Mouse (Mus musculus): ENCODE data around the gene Gsk3b. TPM values are rescaled to one million over a fixed set of nuclear protein-coding genes. Genes with fewer than 3 reads are reported as not detected.

Gene Gsk3b
- total and polyA plus RNA-seq, 2 experiments from 2014 or later = 116 to 150 TPM

DNA sequence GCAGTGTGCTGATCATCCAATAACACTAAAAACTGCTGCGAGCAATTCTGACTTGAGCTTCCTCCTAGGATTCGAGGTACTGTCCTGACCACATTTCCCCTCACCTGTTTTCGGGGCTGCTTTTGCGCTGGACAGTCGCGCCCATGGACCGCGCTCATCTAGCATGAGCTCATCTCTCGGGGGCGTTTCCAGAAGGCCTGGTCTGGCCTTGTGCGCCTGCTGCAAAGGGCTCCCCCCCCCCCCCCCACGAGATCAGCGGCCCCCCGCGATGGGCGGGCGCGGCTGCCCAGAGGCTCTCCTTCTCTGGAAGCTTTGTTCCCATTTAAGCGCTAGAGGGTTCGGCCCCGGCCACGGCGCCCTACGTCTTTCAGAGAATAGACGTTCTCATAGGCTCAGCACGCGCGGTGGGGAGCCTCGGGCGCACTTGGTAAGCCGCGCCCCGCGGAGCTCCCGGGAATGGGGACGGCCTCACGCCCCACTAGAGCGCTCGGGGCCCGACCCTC, 624 bp upstream of the Gsk3b start:
- WGBS = under 1% methylated on average over 35 of the region's 40 CpGs
- DNase-seq (ENCODE audit: low spot score) (no peak), ATAC-seq (ENCODE audit: low FRiP score) (no peak)
- Histone ChIP-seq H3K4me3 (ENCODE audit: low read depth, low read length) (peak overlapping the region; percentile 92), H3K27me3 (ENCODE audit: insufficient read depth, low read length) (no peaks in the 10 kb centered on the region), H3K4me1 (ENCODE audit: insufficient read depth, low read length) (0 out of 2 replicates have a peak, but pooled peaks cover 3% of the 10 kb centered on the region), H3K27ac (ENCODE audit: low read depth, low read length) (peak overlapping the region; percentile 99), H3K36me3 (ENCODE audit: insufficient read depth, low read length) (no peaks in the 10 kb centered on the region), H3K4me2 (ENCODE audit: low read depth, low read length, poor library complexity, severe bottlenecking) (peak overlapping the region; percentile 77), H3K9ac (replicated peaks; ENCODE audit: low read length, poor library complexity, severe bottlenecking) (peak overlapping the region; percentile 96), H3K9me3 (ENCODE audit: low read length) (no peaks in the 10 kb centered on the region)
- no peak for TF ChIP-seq CTCF (IDR thresholded peaks at IDR 0.05)

DNA sequence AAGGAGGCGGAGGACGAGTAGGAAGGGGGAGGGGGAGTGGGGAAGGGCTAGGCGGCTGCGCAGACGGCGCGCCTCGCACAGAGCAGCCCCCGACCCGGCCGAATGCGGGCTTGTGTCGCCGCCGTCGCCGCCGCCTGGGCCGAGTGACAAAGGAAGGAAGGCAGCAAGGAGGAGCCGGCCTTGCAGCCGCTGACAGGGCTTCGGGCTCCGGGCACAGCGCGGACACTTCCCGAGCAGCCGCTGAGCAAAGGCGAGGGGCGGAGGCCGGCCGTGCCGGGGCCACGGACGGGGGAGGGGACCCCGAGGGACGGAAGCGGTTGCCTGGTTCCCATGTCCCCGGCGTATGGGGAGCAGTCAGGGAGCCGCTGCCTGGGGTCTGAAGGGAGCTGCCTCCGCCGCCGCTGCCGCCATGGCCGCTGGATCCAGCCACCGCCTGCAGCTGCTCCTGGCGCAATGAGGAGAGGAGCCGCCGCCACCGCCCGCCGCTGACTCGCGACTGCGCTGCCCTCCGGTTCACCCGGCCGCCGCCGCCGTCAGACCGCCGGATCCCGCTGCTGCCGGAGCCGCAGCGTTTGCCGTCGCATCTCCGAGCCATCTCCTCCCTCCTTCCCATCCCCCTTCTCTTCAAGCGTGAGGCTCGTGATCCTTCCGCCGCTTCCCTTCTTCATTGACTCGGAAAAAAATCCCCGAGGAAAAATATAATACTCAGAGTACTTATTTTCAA, 808 bp downstream of the Gsk3b start:
- Histone ChIP-seq H3K27ac (ENCODE audit: low read depth, low read length) (peak overlapping the region; percentile 99), H3K36me3 (ENCODE audit: insufficient read depth, low read length) (no peaks in the 10 kb centered on the region), H3K9ac (replicated peaks; ENCODE audit: low read length, poor library complexity, severe bottlenecking) (peak overlapping the region; percentile 100), H3K9me3 (ENCODE audit: low read length) (no peaks in the 10 kb centered on the region), H3K4me2 (ENCODE audit: low read depth, low read length, poor library complexity, severe bottlenecking) (peak overlapping the region; percentile 79), H3K4me3 (ENCODE audit: low read depth, low read length) (peak overlapping the region; percentile 92), H3K27me3 (ENCODE audit: insufficient read depth, low read length) (no peaks in the 10 kb centered on the region), H3K4me1 (ENCODE audit: insufficient read depth, low read length) (peaks cover 3% of the 10 kb centered on the region; the same call in 1 of the 2 replicates)
- ATAC-seq (ENCODE audit: low FRiP score) (peak; percentile 1; the same call in 1 of the 2 replicates), DNase-seq (ENCODE audit: low spot score) (peak; percentile 82)
- under 1% methylated on average over 60 of the region's 76 CpGs for WGBS
- TF ChIP-seq CTCF (IDR thresholded peaks at IDR 0.05) = no peak

DNA sequence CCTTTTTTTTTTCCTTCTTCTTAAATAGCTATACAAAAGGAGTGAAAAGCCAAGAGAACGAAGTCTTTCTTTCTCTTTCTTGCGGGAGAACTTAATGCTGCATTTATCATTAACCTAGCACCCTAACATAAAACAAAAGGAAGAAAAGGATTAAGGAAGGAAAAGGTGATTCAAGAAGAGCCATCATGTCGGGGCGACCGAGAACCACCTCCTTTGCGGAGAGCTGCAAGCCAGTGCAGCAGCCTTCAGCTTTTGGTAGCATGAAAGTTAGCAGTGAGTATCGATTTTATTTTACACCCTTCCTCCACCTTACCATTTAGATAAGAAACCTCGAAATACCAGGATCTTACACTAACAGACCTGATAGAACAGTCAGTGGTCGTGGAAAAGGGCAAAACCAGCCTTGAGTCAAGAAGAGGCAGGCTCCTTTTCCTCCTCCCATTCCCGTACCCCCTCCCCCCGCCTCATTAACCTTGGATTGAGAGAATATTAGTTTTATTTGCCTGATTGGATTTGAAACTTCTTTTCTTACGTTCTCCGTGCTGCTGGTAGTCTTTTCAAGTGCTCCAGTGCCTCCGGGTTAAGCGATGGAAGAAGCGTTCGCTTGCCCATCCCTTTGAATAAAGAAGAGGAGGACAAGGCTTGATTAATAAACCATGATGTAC, 1.7 kb downstream of the Gsk3b start:
- Histone ChIP-seq H3K27ac (ENCODE audit: low read depth, low read length) (peak overlapping the region; percentile 99), H3K9me3 (ENCODE audit: low read length) (no peaks in the 10 kb centered on the region), H3K4me3 (ENCODE audit: low read depth, low read length) (peak overlapping the region; percentile 92), H3K36me3 (ENCODE audit: insufficient read depth, low read length) (no peaks in the 10 kb centered on the region), H3K4me2 (ENCODE audit: low read depth, low read length, poor library complexity, severe bottlenecking) (peak overlapping the region; percentile 79), H3K4me1 (ENCODE audit: insufficient read depth, low read length) (peaks cover 8% of the 10 kb centered on the region; the same call in 1 of the 2 replicates), H3K9ac (replicated peaks; ENCODE audit: low read length, poor library complexity, severe bottlenecking) (peak overlapping the region; percentile 100), H3K27me3 (ENCODE audit: insufficient read depth, low read length) (no peaks in the 10 kb centered on the region)
- no peak for TF ChIP-seq CTCF (IDR thresholded peaks at IDR 0.05)
- DNase-seq (ENCODE audit: low spot score) (peak; percentile 17), ATAC-seq (ENCODE audit: low FRiP score) (no peak)
- under 1% methylated on average over 17 of the region's 17 CpGs for WGBS

DNA sequence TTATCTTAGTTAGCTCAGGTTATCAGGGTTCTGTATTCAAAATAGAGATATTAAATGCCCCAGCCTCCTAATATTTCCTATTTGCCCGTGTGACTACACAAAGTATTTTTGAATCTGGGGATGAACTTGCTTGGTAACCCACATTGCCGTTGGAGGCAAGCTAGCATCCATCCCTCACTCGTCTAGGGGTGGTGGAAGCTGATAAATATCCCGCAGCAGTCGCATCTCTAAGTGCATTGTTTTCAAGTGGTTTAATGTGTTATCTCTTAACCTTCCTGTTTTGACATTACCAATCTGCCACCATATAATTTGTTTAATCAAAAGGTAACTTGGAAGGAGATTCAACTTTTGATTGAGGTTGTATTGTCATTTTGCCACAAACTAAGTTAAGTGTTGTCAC, 2.2 kb downstream of the Gsk3b start:
- no peak for DNase-seq (ENCODE audit: low spot score)
- no peak for TF ChIP-seq CTCF (IDR thresholded peaks at IDR 0.05)
- Histone ChIP-seq H3K27me3 (ENCODE audit: insufficient read depth, low read length) (no peaks in the 10 kb centered on the region), H3K9me3 (ENCODE audit: low read length) (no peaks in the 10 kb centered on the region), H3K4me2 (ENCODE audit: low read depth, low read length, poor library complexity, severe bottlenecking) (peak overlapping the region; percentile 79), H3K27ac (ENCODE audit: low read depth, low read length) (no peak overlapping the region), H3K36me3 (ENCODE audit: insufficient read depth, low read length) (no peaks in the 10 kb centered on the region), H3K4me1 (ENCODE audit: insufficient read depth, low read length) (peaks cover 13% of the 10 kb centered on the region; the same call in 1 of the 2 replicates), H3K9ac (replicated peaks; ENCODE audit: low read length, poor library complexity, severe bottlenecking) (peak overlapping the region; percentile 100), H3K4me3 (ENCODE audit: low read depth, low read length) (peak overlapping the region; percentile 92)
- WGBS = under 1% methylated on average over 5 of the region's 5 CpGs
- ATAC-seq (ENCODE audit: low FRiP score) = no peak

DNA sequence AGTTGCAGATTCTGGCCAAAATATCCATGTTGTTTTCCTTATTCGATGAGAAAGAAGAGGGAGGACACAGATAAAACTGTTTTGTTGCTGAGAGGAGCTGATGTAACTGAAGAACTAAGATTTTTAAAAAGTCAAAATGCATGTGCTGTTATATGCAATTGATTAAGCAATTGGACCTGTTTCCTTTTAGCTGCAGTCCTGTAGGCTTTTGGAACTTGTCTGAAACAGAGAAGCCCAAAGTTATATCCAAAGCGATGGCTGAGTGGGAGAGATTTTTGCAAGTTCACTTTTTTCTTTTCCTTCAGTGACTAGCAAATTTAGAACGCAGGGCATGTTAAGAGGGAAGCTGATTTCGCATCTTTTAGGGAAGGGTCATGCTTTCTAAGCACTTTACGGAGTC, 2.9 kb downstream of the Gsk3b start:
- no peak for TF ChIP-seq CTCF (IDR thresholded peaks at IDR 0.05)

DNA sequence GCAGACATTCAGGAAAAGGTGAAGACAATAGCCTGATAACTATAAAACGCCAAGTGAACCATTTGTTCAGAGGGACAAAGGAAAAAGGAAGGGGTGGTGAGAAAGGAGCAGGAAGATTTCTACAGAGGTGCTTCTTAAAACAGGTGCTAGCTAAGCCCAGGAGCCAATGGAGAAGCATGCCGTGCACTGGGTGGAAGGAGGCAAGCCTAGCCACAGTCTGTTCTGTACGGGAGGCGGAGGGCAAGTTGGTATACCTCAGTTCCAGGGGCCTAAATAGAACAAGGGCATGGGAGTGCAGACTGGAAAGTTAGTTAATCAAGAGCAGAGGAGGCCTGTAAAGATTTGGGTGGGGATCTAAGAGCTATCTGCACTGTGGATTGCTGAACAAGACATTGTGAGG, 3.8 kb downstream of the Gsk3b start:
- Histone ChIP-seq H3K27ac (ENCODE audit: low read depth, low read length) (no peak overlapping the region), H3K9me3 (ENCODE audit: low read length) (no peaks in the 10 kb centered on the region), H3K27me3 (ENCODE audit: insufficient read depth, low read length) (no peaks in the 10 kb centered on the region), H3K9ac (replicated peaks; ENCODE audit: low read length, poor library complexity, severe bottlenecking) (peak overlapping the region; percentile 60), H3K4me1 (ENCODE audit: insufficient read depth, low read length) (peaks cover 14% of the 10 kb centered on the region), H3K36me3 (ENCODE audit: insufficient read depth, low read length) (no peaks in the 10 kb centered on the region), H3K4me3 (ENCODE audit: low read depth, low read length) (peak overlapping the region; percentile 92), H3K4me2 (ENCODE audit: low read depth, low read length, poor library complexity, severe bottlenecking) (peak overlapping the region; percentile 79)
- ATAC-seq (ENCODE audit: low FRiP score) = no peak
- TF ChIP-seq CTCF (IDR thresholded peaks at IDR 0.05) = no peak
- WGBS = 4% methylated on average over 4 of the region's 4 CpGs
- no peak for DNase-seq (ENCODE audit: low spot score)

More for the DNA sequence above, 2.9 kb downstream of the Gsk3b start:
- 2% methylated on average over 5 of the region's 5 CpGs for WGBS
- Histone ChIP-seq H3K27me3 (ENCODE audit: insufficient read depth, low read length) (no peaks in the 10 kb centered on the region), H3K4me1 (ENCODE audit: insufficient read depth, low read length) (peaks cover 14% of the 10 kb centered on the region), H3K9ac (replicated peaks; ENCODE audit: low read length, poor library complexity, severe bottlenecking) (peak overlapping the region; percentile 100; the same call in 1 of the 2 replicates), H3K9me3 (ENCODE audit: low read length) (no peaks in the 10 kb centered on the region), H3K4me3 (ENCODE audit: low read depth, low read length) (peak overlapping the region; percentile 92), H3K36me3 (ENCODE audit: insufficient read depth, low read length) (no peaks in the 10 kb centered on the region), H3K4me2 (ENCODE audit: low read depth, low read length, poor library complexity, severe bottlenecking) (peak overlapping the region; percentile 79), H3K27ac (ENCODE audit: low read depth, low read length) (no peak overlapping the region)
- no peak for DNase-seq (ENCODE audit: low spot score)
- no peak for ATAC-seq (ENCODE audit: low FRiP score)
